Mouse (Mus musculus) thymus, adult 18-20 months (tissue): ENCODE results near the gene Lrwd1.
"Not testable (repeated sequence)": the region's sequence is repeated elsewhere in the genome, so short reads cannot be mapped to it uniquely, and the experiment has no call there.

Experiments
- DNase-seq, 2 experiments: peaks; one replicate each; pipeline ENCODE4 v3.0.0; 2022; ENCODE audit warnings: mixed read lengths in 2 of 2

Lrwd1 gene

GRCm38 (mm10) chr5:136135571-136136291 is at the start of gene Lrwd1, which contains the start of gene Alkbh4:
Lrwd1 (minus strand) TSS chr5:136136074.
Alkbh4 (plus strand) TSS chr5:136136146.
- DNase-seq, result peak; percentile 96 to 97

GRCm38 (mm10) chr5:136183766-136184165 is 47.9 kb upstream of the Lrwd1 start:
- no peak for DNase-seq

DNA sequence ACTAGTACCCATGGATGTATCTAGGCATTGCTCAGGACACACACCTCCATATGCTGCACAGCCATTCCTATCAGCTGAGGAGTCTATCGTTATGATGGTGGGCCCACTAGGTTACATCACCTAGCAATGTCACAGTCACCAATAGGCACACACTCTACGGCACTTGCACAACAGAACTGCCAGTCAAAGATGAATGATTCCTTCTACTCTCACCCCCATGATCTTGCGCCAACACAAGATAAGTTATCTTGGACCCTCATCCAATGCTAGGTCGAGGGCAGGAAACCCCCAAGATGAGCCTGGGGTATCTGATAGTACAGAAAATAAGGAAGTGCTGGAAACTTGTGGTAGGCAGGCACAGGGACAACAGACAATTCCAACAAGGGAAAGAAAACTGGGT is 47.0 kb upstream of the Lrwd1 start:
- no peak for DNase-seq

- DNase-seq, result no peak
Observed at GRCm38 (mm10) chr5:136182049-136182448, 46.2 kb upstream of the Lrwd1 start.

DNA sequence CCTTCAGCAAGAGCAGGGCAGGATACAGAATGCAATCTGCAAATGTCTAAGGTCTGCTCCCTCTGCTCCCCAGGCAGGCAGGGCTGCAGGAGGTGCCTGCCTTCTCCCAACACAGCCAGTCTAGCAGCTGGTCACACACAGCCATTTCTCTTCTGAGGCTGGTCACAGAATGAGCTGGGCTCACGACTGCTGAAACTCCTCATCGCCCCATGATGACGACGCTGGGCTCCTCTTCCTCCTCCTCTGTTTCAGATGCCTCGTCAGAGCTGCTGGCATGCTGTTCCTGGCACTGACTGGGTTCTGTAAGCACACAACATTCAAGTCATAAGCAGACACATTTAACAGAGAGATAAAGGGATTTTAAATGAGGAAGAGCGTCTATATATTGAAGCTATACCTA is 45.3 kb upstream of the Lrwd1 start:
- DNase-seq, result no peak

DNA sequence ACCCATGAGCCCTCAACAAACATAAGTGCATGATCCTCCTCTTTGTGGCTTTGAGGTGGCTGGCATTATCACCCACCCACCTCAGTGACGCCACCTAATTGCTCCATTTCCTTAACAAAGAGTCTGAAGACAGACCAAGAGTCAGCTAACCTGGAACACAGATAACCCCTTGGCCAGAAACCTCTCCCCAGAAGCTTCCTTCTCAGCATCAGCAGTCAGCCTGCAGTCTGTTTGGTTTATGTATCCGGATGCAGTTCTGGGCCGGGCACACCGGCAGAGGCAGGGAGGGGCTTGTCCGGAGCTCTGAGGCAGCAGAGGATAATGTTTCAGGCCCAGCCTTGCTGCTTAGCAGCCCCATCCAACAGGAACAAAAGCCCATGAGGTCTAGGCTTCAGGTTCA is 43.7 kb upstream of the Lrwd1 start:
- DNase-seq, result no peak

DNA sequence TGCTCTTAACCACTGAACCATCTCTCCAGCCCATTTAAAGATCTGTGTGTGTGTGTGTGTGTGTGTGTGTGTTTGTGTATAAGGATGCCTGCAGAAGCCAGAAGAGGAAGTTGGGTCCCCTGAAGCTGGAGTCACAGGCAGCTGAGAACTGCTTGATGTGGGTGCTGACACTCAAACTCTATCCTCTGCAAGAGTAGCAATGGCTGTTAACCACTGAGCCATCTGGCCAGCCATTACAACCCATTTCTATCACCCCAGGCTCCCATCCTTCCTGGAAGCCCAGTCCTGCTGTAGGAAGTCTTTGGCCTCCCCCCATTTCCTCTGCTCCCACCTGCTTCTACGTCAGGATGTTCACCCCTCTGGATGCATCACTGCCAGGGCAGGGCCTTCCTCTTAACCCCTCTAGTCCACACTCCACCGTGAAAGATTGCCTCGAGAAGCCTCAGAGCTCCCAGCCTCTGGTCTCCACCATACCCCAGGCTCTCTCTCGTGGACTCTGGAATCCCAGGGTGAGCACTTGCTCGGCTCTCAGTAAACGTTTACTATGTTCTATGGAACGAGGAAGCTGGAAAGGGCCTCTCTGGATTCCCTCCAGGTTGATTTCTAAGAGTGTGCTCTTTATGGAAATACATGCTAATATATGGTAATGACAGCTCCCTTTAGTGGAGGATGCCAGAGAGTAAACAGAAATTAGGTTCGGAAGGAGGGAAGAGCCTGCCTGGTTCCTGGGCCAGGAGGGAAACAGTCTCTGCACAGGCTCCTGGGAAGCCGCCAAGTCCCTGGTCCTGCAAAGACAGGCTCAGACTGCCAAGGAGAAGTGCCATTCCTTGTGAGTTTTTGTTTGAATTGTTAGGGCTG is 38.0 kb upstream of the Lrwd1 start:
- peak in 1 of 2 experiments; percentile 65 for DNase-seq

GRCm38 (mm10) chr5:136172939-136173338 is 37.1 kb upstream of the Lrwd1 start:
- no peak for DNase-seq

DNA sequence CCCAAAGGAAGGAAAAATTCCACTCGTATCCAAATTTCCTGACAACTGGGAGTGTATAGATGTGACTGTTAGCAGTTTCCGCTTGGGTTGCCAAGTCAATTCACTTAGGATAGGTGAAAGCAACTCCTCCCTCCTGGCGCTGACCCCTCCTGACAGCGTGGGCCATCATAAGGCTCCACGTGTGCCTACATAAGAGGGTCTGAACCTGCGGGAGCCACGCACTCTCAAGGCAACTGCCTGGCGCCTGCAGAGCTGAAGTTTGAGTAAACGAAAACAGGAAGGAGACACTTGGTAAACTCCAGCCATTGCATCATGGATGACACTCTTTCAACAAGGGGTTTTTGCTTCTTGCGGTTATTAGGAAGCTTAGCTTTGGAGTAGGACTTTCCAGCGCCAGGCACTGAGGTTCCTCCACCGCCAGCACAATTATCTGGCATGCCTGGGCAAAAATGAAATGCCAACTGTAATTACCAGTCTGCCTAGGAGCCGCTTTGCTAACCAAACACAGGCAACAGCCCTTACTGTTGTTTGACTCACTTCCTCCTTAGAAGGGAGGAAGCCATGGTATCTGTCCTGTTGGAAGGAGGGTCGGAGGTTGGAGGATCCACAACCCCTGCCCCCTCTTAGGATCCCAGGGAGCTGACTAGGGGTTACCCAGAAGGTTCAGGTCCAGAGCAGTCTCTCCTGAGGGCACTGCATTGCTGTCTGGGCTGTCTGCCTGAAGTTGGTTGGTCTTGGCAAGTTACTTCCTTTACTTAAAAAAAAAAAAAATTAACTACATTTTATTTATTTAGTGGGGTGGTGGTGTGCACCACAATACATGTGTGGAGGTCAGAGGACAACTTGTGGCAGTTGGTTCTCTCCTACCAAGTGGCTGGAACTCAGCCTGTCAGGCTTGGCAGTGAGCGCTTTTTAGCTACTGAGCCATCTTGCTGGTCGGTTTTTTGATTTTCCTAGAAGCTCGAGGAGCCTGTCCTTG is 35.8 kb upstream of the Lrwd1 start:
- DNase-seq, result no peak

DNA sequence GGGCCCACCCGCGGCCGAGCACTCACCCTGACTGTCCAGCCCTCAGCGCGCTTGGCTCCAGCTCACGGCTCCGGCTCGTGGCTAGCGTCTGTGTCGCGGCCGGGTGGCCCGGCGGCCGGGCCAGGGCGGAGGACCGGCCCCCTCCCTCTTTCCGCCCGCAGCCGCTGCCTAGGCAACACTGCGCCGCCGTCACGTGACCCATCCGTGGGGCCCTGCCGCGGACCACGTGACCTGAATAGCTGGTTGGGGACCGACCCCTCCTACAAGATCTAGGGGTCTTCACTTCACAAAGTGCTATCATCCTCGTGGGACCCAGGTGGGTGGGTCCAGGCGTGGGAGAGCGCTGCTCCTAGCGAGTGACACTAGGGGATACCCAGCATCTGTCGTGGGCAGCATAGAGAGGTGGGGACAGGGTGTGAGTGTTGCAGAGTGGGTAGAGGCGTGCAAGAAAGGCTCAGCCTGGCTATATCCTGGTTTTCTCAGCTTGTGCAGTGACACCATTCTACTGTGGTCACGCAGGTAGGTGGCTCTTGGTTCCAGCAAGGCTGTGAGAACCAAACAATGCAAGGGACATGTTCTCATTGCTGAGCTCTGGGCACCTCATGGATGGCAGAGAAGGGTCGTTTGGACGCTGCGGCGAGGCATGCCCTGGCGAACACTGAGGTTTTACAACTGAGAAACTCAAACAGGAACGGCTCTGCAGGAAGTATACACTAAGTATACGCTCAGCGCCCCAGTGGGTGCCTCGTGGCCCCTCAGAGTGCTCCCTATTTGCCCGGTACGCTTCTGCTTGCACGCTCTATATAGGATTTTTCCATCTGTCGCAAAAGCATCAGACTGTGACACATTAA is 34.9 kb upstream of the Lrwd1 start, which contains the start of gene Orai2:
Gene Orai2, minus strand, starts transcription at position 202 of the 851 bp plus-strand sequence.
- DNase-seq, result peak; percentile 84 to 89

GRCm38 (mm10) chr5:136169626-136170511 is 34.0 kb upstream of the Lrwd1 start:
- peak; percentile 58 to 72 for DNase-seq

DNA sequence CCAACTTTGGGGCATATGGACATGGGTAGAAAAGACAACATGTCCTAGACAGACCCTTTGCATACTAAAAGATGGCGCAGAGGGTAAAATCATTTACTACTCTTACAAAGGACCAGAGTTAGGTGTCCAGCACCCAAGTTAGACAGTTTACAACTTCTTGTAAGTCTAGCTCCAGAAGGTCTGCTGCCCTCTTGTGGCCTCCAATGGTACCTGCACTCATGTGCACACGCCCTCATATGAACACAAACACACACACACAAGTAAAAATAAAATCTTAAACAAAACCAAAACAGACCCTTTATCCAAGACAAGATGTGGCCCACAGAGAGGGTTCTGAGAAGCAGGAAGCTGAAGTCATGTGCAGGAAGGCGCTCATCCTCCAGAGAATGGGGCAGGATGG is 32.2 kb upstream of the Lrwd1 start:
- DNase-seq, result no peak

- no peak for DNase-seq
Observed at GRCm38 (mm10) chr5:136167296-136167695, 31.4 kb upstream of the Lrwd1 start.

DNA sequence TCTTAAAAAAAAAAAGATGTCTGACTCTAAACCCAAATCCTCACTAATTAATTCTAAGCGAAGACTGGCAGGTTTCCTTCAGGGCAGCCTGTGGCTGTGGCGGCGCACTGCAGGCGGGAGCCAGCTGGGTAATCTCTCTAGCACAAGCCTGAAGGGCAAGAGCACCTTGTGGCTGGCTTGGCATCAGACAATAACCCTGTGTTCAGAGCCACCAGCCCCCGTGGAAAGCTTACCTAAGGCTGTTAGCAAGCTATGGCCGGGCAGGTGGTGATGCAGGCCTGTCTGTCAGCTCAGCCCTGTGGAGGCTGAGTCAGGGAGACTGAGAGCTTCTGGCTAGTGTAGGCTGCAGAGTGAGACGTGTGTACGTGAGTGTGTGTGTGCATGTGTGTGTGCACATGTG is 29.4 kb upstream of the Lrwd1 start:
- DNase-seq, result no peak

GRCm38 (mm10) chr5:136163807-136164474 is 28.1 kb upstream of the Lrwd1 start:
- DNase-seq, result no peak

DNA sequence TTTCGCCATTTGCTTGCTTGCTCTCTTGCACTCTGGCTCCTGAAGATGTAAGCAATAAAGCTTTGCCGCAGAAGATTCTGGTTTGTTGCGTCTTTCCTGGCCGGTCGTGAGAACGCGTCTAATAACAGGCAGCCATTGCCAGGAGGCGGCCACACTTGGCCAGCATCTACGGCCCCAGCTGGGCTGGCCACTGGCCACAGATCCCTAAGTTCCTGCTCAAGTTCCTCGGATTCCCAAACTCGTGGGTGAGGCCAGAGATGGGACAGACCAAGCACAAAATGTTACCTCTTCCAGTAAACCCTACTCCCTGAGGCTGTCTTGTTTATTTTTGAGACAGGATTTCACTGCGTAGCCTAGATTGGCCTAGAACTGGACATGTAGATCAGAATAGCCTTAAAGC is 24.2 kb upstream of the Lrwd1 start:
- not testable (repeated sequence) for DNase-seq

- no peak for DNase-seq
Observed at GRCm38 (mm10) chr5:136155399-136155798, 19.5 kb upstream of the Lrwd1 start.

DNA sequence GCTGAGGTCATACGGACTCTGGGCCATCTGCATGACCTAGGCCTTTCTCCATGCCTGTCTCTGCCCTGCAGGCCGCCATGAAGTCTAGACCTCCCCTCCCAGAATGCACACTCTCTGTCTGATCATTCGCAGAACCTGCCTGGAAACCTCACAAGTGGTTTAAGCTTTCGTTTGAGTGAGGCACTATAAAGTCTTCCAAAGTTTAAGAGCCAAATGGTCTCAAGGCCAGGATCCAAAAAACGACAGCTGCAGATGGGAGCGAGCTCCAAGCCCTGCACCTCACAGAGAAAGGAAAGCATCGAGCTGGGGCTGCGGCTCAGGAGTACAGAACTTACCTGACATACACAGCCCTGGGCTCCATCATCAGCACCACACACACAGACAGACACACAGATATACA is 16.5 kb upstream of the Lrwd1 start:
- no peak for DNase-seq

DNA sequence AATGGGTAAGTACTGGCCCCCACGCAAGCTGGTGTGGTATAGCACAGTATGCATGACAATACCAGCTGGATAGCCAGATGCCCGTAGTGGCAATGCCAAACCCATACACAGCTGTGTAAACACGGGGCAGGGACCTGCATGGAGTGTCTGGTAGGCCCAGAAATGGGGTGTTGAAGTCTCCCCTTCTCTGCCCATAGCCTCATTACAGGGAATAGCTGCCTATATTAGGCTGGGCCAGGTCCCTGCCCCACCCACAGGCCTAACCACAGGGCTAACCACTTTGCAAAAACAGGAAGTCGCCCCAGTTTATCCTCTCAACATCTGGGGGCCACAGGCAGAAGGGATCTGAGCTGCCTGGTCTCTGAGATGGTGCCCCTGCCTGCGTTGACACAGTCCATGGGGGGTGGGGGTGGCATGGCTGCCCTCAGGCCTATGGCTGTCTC is 13.3 kb upstream of the Lrwd1 start:
- peak in 1 of 2 experiments; percentile 60 for DNase-seq

DNA sequence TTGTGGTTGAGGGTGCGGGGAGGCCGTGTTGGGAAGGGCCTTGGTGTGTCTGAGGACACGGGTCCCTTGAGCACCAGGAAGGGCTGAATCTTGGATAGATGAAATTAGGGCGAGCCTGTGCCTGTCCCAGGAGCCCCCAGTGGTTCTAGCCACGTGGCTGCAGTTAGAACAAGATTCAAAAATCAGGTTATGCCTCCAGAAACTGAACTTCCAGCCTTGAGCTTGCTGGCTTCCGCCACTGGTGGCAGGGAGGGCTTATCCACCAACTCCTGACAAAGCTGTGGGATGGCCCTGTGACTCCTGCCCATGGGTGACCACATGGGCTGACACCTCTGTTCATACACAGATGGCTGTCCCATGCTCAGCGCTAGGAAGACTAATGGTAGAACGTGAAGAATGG is 11.8 kb upstream of the Lrwd1 start:
- no peak for DNase-seq
